Mouse (Mus musculus): ENCODE measurements at regions not wholly inside any gene's neighbourhood (a gene's known extent, or its start where the extent isn't known, plus 50 kb on each side); places are given as distances from the start of the nearest gene placed in this dataset.

- WGBS: 86% methylated on average over 2 of the region's 2 CpGs
- no peak for DNase-seq (ENCODE audit: low read depth, low spot score)
Observed at GRCm38 (mm10) chr13:102442676-102443075, 250.7 kb upstream of the Cd180 start.

DNA sequence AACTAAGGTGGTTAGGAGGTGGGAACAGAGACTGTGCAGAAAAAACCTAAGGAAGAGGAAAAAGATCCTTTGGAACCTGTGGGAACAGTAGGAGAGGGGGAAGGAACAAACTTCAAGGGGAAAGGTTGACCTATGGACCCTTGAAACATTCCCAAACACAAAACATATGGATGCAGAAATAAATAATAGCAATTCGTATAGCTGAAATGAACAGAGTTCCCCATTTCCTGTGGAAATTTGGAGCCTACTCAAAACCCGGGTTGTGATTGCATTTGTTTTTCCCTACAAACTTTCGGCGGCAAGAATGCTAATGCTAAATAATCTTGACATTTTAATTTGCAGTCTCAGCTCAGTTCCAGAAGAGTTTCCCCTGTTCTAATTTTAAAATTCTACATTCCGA lies 246.0 kb upstream of the Cd180 start:
- WGBS: 74% methylated on average over 5 of the region's 5 CpGs

DNA sequence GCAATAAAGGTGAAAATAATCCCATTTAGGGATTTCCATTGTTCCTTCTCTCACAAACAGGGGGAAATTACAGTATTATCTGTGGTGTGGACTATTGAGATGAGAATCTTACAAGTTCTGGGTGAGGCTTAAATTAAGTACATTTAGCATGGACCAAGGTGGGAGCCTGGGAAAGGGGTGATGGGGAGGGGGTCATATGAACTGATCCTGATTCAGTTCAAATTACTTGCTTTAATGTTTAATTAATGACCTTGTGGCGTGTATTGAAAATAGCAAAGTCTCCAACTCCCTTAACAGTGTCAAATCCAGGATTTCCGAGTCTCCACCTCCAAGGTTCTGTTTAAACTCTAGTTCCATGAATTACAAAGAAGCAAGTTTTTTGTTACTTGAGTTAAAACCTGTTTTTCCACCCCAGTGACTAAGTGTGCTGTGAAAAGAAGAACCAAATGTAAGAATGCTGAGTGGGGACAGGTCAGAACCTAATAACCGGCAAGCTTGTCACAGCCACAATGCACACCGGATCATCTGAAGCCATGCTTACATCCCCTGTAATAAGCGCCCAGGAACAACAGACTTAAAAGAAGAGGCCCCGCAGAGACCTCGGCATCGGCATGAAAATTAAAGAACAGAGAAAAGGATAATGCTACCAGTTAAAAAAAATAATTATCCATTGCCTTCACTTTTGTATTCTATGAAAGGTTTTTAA lies 243.8 kb upstream of the Cd180 start:
- DNase-seq (ENCODE audit: low read depth, low spot score): no peak
- 82% methylated on average over 8 of the region's 8 CpGs for WGBS

More for the DNA sequence above, 246.0 kb upstream of the Cd180 start:
- DNase-seq (ENCODE audit: low read depth, low spot score): no peak

DNA sequence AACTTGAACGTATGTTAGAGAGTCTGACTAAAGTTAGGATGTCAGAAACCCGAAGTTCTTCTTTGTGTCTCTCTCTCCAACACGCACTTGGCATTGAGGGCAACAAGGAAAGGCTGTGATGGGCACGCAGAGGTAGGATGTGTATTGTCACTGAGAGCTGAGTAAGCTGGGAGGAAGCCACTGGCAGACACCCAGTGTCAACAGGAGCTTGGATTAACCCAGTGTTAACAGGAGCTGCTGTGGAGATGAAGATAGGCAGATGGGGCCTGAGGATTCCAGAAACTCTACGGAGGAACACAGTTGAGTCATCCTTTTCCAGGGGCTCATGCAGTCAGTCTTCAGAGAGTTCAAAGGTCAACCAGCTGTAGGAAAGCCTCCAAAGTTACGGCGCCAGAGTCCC lies 242.2 kb upstream of the Cd180 start:
- 71% methylated on average over 7 of the region's 7 CpGs for WGBS
- DNase-seq (ENCODE audit: low read depth, low spot score): no peak

- no peak for DNase-seq (ENCODE audit: low read depth, low spot score)
- 70% methylated on average over 2 of the region's 2 CpGs for WGBS
Observed at GRCm38 (mm10) chr13:102458711-102459110, 234.6 kb upstream of the Cd180 start.

GRCm38 (mm10) chr13:102463993-102464392 lies 229.4 kb upstream of the Cd180 start:
- WGBS: 93% methylated on average over 2 of the region's 2 CpGs
- DNase-seq (ENCODE audit: low read depth, low spot score): no peak

DNA sequence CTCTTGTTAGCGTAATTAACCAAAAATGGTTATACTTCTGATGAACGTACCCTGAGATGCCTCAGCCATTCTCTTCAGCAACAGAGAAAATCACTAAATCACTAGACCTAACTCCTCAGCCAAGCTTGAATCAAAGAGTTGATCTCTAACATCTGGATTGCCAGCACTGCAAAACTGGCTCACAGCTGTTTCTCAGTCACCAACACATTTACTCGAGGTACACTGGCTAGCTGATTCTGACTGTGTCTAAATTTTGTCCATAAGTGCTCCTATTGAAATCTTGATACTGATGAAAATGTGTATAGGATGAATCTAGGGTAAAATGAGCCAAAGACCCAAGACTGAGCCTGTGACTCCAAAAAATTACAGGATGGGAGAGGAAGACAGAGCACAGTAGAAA lies 211.5 kb upstream of the Cd180 start:
- WGBS: 88% methylated on average over 3 of the region's 3 CpGs
- no peak for DNase-seq (ENCODE audit: low read depth, low spot score)

DNA sequence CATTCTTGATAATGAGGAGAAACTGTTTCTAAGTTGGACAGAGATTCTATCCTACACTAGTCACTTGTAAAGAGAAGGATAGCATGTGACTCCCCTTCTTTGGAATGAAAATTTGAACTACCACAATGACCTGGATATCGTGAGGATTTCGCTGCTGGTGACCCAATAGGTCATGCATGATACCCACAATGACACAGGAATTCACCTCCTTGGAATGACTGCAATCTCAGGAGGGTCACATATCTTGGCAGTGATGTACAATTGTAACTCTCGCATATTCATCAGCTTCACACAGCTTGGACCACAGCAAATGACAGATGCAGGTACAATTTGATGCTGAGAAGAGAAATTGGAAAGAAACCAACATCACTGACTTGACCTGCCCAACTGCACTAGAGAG lies 210.9 kb upstream of the Cd180 start:
- no peak for DNase-seq (ENCODE audit: low read depth, low spot score)

GRCm38 (mm10) chr13:102487416-102488097 lies 205.8 kb upstream of the Cd180 start:
- no peak for DNase-seq (ENCODE audit: low read depth, low spot score)
- WGBS: 78% methylated on average over 4 of the region's 4 CpGs

More for the DNA sequence above, 210.9 kb upstream of the Cd180 start:
- 95% methylated on average over 3 of the region's 3 CpGs for WGBS

- WGBS: 75% methylated on average over 4 of the region's 4 CpGs
Observed at GRCm38 (mm10) chr13:102491370-102491769, 202.0 kb upstream of the Cd180 start.

GRCm38 (mm10) chr13:102504157-102504947 lies 189.0 kb upstream of the Cd180 start:
- DNase-seq (ENCODE audit: low read depth, low spot score): no peak
- 50% methylated on average over 10 of the region's 10 CpGs for WGBS

More at GRCm38 (mm10) chr13:102491370-102491769, 202.0 kb upstream of the Cd180 start:
- no peak for DNase-seq (ENCODE audit: low read depth, low spot score)

- WGBS: 91% methylated on average over 1 of the region's 1 CpGs
- DNase-seq (ENCODE audit: low read depth, low spot score): no peak
Observed at GRCm38 (mm10) chr13:102507226-102507625, 186.1 kb upstream of the Cd180 start.

DNA sequence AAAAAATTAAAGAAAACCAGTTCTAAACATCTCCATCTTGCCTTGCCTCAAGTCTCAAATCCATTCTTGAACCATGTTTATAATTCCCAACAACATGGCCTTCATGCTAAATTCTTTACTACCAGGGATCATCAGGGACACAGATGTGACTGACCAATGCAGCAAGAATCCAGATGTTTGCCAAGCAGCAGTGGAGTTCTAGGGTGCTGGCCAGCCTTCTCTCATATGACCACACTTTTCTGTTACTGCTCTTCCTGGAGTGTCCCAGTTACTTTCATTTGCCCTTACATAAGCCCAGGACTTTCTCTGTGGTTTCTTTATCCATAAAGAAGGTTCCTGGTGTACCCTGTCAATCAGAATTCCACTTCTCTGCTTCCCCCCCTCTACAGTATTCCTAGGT lies 185.4 kb upstream of the Cd180 start:
- DNase-seq (ENCODE audit: low read depth, low spot score): no peak

DNA sequence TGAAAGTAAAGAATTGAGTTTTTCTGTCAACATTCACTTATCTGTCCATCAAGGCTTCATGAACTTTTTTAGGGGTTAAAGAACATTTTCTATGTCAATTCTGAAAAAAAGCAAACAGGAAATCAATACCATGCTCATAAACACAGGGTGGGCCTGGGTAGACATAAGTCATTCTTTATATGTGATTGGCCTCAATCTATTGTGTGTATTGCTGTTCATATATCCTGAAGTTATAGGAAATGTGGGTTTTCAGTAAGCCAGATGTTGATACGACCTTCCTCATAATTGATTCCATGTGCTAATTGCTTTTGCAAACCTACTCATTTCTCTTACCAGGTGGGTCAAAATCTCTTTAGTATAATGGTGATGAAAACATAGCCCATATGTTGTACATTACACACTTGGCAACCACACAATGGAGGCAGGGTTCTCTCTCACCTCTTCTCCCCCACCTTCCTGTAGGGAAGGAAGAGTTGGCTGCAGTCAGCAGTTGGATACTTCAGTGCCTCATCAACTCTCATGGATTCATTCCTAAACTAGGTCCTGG lies 182.6 kb upstream of the Cd180 start:
- DNase-seq (ENCODE audit: low read depth, low spot score): no peak

DNA sequence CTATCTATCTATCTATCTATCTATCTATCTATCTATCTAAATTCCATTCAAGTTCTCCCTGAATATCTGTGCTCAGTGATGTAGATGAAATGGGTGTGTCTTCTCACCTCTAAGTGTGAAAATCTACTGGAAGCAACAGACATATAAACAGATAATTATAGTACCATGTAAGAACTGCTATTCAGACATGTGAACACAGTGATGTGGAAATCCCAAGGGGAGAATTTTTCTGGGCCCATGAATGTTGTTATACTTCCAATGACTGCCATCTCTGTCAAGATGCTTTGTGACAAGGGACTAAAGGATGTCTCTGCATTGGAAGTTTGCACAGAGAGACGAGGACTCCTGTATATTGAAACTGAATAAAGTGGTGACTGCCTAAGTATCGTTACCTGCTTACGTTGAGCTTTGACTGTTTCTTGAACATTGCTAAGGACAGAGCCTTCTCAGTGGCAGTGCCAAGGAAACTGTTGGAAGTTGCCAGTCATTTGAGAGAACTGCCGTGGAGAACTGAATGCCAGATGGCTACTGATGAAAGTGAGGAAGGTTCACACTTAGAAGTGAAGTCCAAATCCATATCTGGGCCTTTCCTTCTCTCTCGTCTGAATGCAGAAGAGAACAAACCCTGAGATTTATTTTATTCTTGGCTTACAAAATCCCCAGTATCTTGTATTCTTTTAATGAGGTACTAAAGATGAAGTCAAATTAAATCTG lies 175.0 kb upstream of the Cd180 start:
- no peak for DNase-seq (ENCODE audit: low read depth, low spot score)
- WGBS: 91% methylated on average over 5 of the region's 5 CpGs

More for the DNA sequence above, 182.6 kb upstream of the Cd180 start:
- 94% methylated on average over 1 of the region's 1 CpGs for WGBS

- 32% methylated on average over 1 of the region's 1 CpGs for WGBS
Observed at GRCm38 (mm10) chr13:102521427-102521826, 171.9 kb upstream of the Cd180 start.

DNA sequence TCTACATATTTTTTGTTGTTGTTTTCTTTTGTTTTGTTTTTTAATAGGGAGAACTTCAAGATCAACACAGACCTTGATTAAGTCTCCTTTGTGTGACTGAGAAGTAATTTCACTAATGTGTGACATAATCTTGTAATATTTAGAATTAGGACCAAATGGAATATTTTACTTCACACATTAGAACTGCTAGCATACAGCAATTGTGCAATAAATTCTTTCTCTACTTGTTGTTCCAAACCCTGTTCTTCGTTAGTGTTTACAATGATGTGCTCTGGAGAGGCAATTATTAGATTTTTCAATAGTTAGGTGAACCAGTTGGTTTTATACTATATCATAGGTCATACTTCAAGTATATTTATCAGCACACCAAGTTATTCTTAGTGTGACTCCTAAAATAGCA lies 171.3 kb upstream of the Cd180 start:
- no peak for DNase-seq (ENCODE audit: low read depth, low spot score)
- 89% methylated on average over 1 of the region's 1 CpGs for WGBS

More at GRCm38 (mm10) chr13:102521427-102521826, 171.9 kb upstream of the Cd180 start:
- no peak for DNase-seq (ENCODE audit: low read depth, low spot score)

GRCm38 (mm10) chr13:102526621-102527140 lies 166.7 kb upstream of the Cd180 start:
- WGBS: 71% methylated on average over 11 of the region's 11 CpGs
- no peak for DNase-seq (ENCODE audit: low read depth, low spot score)

DNA sequence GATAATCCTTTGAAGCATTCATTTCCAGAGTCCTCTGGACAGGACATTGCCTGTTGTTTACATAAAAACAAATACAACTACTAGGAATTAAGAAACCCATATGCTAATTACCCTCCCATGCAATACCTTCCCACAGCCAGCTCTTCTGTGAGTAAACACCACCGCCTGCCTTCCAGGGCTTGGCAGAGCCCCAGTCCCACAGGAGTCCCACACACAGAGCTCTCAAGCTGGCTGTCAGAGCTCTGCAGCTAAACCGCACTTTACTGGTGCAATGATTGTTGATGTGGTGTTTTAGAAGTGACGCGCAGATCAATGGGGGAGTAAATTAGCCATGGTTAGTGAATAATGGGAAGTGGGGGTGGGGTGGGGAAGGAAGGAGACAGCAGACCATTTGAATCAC lies 159.6 kb upstream of the Cd180 start:
- no peak for DNase-seq (ENCODE audit: low read depth, low spot score)
- WGBS: 55% methylated on average over 4 of the region's 4 CpGs

All from large intestine, adult 2 months (tissue).